Mouse (Mus musculus) thymus, postnatal 10 days (tissue): ENCODE results near the gene Mterf1b.

Experiments
- DNase-seq, 2 experiments: peaks; one replicate each; pipeline ENCODE4 v3.0.0; 2021; ENCODE audit warnings: low spot score in 2 of 2

Mterf1b gene

GRCm38 (mm10) chr5:4245004-4245403, 52.8 kb downstream of the Mterf1b start:
- no peak for DNase-seq

- no peak for DNase-seq
Observed at GRCm38 (mm10) chr5:4246095-4246494, 53.9 kb downstream of the Mterf1b start.
